Mouse (Mus musculus) left cerebral cortex, adult 9 months (tissue): ENCODE results near the gene Lyrm9.
A peak's percentile ranks its signal among the peaks of the same experiment; 100 is the strongest.

Experiments
- DNase-seq, 2 experiments: peaks; one replicate each; pipeline ENCODE4 v3.0.0; 2022; ENCODE audit warnings: low spot score in 2 of 2

Gene Lyrm9

DNA sequence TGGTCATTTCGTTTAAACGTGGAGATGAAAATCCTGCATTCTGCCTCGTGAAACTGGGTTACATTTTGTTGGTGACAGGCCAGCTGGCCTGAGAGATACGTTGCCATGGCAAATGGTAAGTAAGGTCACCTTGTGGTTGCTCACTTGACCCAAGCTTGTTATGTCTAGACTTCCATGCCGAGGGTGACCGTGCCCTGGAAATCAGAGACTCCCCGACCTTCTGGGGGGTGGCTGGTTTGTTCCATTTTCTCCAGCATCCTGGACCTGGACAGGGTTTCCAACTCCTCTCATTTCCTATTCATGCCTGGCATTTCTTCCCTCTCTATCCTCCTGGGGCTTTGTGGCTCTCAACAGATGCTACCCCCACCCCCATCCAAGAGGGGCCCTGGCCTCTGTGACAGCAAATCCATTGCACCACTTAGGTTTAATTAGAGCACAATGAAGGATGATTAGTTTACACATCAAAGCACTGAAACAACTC is 11.9 kb upstream of the Lyrm9 start:
- no peak for DNase-seq

DNA sequence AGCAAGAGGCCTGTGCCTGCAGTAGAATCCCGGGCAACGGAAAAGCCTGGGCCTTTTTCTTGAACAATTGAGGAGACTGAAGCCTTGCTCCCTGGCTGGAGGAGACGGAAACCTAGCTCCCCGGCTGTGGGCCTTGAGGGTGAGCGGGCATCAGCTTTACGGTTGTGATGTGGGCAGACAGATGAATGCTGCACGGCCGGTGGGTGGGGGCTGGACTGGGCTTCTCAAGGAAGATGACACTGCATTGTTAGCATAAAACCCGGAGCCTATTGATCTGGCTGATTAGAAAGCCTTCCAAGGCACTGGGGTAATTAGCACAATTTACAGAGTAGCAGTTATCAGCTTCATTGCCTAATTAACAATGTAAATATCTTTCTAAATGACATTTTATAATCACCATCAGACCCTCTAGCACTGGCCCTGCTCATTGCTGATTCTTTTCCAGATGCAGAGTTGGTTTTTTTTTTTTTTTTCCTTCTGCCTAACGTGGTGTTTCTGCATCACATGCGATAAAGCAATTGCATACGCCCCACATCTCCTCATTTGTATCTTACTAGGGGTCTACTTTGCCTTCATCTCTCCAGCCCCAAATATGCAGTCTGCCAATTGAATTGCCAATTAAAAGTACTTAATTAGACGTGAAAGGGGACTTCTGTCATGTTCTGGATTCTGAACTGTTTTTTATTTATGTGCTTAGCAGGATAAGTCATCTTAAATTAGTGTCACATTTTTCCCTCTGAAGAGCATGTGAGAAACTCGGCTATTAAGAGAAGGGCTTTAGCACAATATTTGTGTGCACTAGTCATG is 10.2 kb upstream of the Lyrm9 start:
- DNase-seq = no peak

DNA sequence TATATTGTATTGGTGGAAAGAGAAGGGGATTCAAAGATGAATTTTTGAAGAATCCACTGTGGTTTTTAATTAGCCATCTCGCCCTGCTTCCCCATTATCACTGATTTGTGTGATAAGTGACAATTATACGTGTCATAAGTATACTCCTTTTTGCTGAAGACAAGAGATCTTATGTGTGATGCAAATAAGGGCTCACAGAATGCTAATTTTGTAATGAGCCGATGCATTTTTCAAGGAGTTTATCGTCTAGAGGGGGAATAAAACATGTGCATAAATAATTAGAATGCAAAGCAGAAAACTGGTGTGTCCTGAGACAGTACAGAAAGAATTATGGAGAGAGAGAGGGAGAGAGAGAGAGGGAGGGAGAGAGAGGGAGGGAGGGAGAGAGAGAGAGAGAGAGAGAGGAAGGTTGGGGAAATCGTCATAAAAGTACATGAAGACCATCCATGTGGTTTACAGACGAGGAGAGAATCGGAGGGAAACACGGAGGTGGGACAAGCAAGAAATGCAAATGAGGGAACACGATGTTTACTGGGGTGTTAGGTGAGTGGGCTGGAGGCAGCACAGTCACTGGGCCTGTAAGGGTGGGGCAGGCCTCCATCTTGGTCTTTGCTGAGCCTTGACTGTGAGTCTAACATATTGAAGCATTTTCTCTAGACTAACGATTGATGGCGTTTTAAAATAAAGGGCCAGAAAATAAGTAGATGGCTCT is 8.9 kb upstream of the Lyrm9 start:
- DNase-seq = no peak

DNA sequence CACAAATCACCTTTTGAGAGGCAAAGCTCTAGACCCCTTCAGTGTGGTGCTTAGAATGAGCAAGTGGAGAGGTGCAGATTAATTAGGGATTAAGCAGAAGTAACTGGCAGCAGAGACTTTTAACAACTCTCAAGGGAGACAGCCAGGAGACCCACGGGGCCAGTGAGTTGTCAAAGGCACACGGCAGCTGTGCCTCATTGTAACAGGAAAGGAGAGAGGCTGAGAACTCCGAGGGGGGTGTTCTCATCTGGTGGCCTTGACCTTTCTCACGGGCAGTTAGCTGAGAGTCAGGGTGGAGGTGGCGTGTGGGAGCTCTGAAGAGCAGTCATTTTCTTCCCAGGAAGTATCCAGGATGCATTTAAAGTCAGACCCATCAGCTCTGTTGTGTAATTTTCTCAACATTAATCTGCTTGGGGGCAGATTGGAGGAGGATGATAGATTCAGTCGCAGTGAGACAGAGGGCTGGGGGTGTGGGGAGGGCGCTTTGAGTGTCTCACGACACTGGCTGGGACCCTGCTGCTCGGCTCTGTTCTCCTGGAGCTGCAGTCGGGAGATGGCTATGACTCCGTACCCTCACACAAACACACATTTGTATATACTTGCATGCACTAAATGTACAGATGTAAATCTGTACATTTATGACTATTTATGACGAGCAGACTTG is 5.9 kb upstream of the Lyrm9 start:
- peak in 1 of 2 experiments; percentile 13 for DNase-seq

DNA sequence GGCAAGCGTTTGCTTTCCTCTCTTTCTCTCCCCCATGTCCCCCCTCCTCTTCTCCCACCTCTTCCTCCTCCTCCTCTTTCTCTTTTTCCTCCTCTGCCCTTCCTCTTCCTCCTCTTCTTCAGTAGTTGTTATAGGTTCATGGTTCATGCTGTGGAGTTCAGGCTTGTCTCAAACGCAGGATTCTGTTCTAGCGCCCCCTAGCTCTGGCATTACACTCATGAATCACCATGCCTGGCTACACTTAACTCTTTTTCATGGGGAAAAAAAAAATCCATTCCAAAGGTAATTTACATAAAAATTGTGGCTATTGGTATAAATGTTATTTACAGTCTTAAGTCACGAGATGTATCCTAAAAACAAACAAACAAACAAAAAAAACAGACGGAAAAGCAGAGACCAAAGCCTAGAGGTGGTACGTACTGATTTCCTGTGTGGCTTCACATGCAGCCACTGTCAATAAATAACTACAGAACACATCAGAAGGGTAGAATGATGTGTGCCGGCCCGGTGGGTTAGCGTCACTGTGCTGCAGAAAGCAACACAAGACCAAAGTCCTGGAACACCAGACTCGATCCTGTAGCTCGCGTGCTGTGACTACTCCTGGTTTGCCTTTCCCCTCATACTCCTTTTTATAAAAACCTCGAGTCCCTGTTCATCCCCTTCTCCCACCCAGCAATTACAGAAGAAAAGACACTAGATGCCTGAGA is 3.4 kb upstream of the Lyrm9 start:
- DNase-seq = peak in 1 of 2 experiments; percentile 59

DNA sequence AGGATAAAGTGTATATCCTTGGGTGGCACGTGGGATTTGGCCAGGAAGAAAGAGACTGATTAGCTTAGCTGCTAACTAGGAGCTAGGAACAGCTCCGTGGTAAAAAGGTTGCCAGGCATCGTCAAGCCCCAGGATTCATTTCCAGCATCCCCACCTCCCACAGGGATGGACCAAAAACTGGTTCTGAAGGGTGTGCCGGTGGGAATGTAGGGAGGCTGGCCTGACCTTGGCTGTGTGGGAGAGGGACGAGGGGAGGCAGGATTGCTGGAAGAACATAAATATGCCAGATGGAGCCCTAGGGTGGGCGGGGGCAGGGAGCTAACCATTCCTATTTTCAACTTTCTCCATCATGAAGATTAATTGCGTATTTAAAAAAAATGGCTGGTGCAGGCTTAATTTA is 1.2 kb downstream of the Lyrm9 start:
- peak in 1 of 2 experiments; percentile 56 for DNase-seq

DNA sequence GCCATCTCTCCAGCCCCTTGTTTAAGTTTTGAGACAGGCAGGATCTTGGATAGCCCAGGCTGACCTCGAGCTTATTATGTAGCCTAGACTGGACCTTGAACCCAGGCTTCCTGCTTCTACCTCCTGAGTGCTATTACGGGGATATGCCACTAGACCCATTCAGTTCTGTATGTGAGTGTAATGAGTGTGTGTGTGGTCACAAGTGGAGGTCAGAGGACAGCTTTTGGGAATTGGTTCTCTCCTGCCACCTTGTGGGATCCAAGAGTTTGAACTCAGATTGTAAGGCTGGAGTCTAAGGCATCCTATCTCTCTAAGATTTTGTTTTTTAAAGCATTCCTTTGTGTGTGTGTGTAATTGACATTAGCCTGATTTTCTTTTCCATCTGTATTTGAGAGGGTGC is 2.0 kb downstream of the Lyrm9 start:
- DNase-seq = no peak

DNA sequence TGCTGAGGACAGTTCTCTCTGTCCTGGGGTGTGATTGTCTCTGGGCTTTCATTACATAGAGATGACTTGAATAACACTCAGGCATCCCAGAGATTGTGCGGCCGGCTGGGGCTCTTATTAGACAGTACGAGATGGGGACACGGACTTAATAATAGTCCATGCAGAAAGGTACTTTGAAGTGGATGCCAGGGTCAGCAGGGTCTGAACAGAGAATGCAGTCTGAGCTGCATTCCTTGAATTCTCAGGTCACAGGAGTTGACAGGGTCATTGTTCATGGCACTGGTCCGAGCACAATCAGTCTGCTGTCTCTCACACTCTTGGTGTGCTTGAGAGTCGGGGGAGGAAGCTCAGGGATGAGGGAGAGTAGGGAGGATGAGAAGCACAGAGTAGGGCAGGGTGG is 3.0 kb downstream of the Lyrm9 start:
- no peak for DNase-seq

DNA sequence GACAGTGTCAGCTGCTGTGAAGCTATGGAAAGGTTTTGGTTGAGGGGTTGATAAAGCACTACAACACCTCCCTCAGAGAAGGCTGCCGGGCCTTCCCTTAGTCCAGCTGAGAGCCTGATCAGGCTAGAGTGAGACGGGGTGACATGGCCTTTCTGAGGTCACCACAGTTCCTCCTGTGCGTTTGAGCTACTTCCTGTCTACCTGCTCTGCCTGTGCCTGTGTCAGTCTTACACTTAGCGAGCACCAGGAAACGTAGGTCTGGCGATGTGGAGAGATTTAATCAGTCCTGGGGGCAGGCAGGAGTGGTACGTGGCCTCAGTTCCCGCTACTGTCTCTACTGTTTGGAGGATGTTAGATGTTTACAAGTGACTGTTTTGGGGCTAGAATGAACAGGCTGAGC is 3.8 kb downstream of the Lyrm9 start:
- no peak for DNase-seq

DNA sequence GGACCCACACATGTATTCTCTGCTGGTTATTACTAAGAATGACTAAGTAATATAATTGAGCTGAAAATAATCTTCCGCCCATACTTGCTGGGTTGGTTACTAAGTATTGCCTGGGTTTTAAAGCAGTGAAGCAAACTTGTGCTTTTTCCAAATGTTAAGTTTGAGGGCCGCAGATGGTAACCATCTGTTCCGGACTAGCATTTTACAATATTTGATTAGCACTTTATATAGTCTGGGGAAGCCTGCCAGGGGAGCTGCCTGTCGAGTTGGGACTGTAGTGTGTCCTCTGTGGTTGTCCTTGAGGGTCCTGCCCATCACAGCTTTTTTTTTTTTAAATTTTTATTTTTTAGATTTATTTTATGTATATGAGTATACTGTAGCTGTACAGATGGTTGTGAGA is 5.3 kb downstream of the Lyrm9 start:
- DNase-seq = peak in 1 of 2 experiments; percentile 87

DNA sequence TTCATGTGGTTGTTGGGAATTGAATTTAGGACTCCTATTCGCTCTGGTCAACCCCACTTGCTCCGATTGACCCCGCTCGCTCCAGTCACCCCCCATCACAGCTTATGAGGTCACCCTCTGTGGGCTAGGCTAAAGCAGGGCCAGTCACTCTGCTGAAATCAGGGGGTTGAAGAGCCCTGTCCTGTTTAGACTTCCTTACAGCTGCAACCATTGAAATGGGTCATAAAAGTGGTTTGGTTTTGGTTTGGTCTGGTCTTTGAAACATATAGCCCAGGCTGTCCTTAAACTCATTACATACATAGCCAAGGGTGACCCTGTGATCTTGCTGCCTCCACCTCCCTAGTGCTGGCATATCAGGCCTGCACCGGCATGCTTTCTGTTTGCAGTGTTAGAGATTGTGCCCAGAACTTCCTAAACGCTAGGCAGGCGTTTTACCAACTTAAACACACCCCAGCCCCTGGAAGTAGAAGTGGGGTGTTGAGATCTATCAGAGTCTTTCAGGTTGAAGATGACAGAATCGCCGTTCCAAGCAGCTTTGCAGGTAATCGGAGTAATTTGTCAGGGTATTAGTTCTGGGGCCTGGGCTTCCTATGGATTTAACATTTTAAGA is 5.8 kb downstream of the Lyrm9 start:
- DNase-seq = no peak

DNA sequence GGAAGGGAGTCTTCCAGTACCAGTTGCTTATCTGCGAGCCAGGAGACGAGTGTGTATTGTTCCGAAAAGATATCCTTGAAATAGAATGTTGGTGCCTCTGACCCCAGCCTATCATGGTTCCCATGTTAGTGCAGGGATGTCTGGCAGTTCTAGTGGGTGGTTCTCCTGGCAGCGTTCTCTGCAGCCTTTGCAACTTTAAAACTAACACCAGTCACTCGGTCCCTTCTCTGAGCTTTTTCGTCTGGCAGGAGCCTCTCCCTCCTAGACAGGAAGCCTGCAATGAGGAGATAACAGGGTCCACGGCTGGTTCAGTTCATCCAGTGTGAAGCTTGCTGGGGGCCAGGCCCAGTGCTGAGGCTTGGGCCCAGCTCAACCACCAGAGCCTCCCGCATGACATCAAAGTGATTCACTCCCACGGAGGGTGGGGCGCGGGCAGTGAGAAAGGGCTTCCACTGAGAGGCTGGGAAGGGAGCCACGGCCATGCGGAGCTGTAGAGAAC is 6.5 kb downstream of the Lyrm9 start:
- DNase-seq = peak in 1 of 2 experiments; percentile 35

DNA sequence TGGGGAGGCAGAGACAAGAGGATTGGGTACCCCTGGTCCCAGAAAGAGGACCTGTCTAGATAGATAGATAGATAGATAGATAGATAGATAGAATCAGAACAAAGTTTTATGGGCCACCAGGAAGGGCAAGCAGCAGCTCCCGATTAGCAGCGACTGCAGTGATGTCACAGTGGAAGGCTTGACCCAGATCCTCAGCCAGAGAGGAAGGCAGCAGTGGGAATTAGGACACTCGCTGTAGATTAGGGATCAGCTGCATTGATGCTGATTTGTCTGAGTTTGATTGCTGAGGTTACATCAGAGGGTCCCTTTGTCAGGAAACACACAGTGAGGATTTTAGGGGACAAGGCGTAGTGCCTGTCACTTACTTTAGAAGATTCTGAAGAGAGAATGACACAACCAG is 10.1 kb downstream of the Lyrm9 start:
- no peak for DNase-seq

DNA sequence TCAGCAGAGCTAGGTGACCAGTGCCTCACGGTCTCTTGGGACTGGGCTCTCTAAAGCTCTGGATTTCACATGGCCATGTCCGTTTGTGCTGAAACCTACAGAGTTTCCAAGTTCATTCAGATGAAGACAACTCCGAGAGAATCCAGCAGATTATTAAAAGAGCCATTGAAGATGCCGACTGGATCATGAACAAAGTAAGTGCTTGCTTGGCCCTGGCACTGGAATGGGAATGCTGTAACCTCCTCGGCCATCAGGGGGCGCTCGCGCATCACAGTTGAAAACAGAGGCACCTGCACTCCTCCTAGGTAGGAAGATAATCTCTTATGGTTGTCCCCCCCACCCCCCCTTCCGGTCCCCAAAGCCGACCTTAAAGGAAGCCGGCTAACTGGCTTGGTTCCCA is 11.6 kb downstream of the Lyrm9 start:
- peak in 1 of 2 experiments; percentile 75 for DNase-seq

DNA sequence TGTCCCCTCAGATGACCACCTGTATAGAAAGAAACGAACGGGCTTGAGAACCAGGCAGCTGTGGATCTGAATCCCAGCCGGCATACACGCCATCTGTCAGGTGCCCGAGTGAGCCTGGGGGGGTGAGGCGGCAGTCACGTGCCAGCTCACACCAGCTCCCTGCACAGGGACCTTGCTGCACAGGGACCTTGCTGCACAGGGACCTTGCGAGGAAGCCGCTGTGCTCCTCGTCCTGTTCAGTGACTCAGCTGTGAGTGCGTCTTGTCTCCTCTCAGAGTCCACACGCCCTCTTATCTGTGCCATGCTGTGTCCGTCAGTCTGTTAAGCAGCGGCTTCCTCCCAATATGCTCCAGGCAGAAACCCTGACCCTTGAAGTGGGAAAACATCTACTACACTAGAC is 13.1 kb downstream of the Lyrm9 start:
- no peak for DNase-seq

DNA sequence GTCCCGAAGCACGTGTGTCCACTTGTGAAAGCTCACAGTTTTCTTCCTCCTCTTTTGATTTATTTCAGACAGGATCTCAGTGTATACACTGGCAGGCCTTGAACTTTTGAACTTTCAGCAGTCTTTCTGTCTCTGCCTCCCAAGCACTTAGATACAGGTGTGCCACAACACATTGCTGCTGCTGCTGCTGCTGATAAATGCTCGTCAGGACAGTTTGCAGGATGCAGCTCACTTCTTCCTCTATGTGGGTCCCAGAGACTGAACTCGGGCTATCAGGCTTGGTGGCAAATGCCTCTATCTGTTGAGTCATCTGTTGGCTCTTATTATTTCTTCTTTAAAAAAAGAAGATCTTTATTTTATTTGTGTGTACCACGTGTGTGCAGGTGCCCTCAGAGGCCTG is 13.8 kb downstream of the Lyrm9 start:
- no peak for DNase-seq

DNA sequence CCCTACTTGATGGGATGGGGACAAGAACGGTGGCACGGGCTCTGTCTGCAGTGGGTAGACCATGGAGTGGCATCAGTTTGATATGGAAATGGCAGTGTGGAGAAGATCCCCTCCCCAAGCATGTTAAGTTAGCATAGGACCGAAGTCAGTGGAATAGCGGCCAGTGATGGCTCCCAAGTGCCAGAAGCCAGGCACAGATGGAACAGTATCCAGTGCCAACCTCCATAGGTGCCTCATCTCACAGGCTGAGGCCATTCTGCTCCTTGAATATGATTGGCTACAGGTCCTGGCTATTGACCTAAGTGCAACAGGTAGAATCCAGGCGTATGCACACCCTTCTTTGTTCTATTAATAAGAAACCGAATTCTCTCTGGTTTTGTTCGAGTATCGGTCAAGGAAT is 15.6 kb downstream of the Lyrm9 start:
- no peak for DNase-seq

DNA sequence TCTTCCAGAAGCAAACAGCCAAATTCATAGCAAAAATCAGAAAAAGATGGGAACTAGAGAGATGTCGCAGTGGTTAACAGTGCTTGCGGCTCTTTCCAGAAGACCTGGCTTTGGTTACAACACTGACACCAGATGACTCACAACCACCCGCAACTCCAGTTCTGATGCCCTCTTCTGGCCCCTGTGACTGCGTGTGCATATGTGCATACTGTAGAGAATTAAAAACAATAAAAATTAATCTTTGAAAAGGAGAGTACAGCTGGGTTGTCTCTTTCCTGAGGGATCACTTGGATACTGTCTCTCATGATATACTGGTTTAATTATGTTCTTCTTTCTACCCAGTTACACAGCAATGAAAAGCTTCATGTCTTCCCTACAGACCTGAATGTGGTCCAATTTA is 20.2 kb downstream of the Lyrm9 start:
- DNase-seq = no peak

DNA sequence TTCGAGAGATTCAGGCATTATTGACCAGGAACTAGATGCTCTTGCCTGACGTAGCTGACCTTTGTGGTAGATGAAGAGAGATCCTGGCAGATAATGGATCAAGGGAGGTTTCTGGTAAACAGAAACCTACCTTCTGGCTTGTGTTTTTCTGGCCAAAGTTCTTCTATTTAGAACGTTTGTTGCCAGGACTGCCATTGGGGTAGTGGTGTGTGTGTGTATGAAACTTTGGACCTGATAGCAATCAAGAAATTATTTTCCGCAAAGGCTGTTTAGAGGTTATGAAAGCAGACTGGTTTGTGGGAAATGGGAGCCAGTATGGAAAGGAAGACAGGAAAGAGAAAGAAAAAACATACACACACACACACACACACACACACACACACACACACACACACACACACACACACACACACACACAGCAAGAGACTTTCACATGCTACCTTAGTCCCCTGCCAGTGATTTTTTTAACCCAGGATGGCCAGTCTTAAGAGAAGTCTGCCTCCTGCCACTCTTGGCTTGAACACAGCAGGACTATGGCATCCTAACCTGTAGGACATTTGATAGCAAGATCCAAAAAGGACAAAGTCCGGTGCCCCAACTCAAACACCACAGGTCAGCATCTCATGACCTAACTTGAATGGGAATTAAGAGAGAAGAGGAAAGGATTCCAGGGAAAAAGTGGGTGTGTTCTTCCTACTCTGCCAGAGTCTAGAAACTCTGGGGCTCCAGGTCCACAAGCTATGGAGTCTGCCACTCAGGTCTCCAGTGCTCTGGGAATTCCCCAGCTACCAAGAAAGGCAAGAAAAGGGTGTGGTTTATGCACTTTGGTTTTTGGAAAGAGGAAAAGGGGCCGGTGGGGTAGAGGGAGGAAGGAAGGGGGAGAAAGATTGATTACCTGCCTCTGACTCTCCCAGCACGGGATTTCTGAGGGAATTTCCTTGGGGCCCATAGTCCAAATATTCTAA is 21.8 kb downstream of the Lyrm9 start:
- no peak for DNase-seq

DNA sequence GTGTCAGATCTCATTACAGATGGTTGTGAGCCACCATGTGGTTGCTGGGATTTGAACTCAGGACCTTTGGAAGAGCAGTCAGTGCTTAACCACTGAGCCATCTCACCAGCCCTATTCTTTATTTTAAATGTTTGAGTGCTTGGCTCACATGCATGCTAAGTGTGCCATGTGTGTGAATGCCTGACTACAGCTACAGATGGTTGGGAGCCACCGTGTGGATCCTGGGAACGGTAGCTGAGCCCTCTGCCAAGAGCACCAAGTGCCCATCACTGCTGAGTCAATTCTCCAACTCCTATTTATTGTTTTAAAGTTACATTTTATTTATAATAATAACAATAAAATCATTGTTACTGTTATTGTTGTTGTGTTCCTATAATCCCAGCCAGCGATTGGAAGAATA is 23.5 kb downstream of the Lyrm9 start:
- DNase-seq = no peak
